Mouse (Mus musculus) forebrain, embryonic 16.5 days (tissue): Measurements from ENCODE around the gene Cct8. TPM values are rescaled to one million over a fixed set of nuclear protein-coding genes. Genes with fewer than 3 reads are reported as not detected.

Experiments used
- ATAC-seq: fragments of 200-750 bp; cut with Nextera tagmentation; 2 replicates; pipeline ENCODE4 v1.8.0; 2017; ENCODE audit warnings: mild to moderate bottlenecking, moderate library complexity
- H3K27ac ChIP-seq: fragments of 300-500 bp; sonication (generic); 2 replicates; pipeline ENCODE4 v1.5.1; 2014; ENCODE audit warnings: low read length, control low read depth
- H3K27me3 ChIP-seq: fragments of 300-500 bp; sonication (generic); replicated peaks from 2 replicates; pipeline ENCODE4 v1.6.1; 2014; ENCODE audit warnings: low read length; ENCODE audit not compliant: control insufficient read depth, insufficient read depth
- H3K36me3 ChIP-seq: fragments of 300-500 bp; sonication (generic); 2 replicates; pipeline ENCODE4 v1.6.1; 2014; ENCODE audit not compliant: control insufficient read depth, insufficient read depth
- H3K4me1 ChIP-seq: fragments of 300-500 bp; sonication (generic); replicated peaks from 2 replicates; pipeline ENCODE4 v1.6.1; 2014; ENCODE audit warnings: low read length; ENCODE audit not compliant: control insufficient read depth, insufficient read depth
- H3K4me2 ChIP-seq: fragments of 300-500 bp; sonication (generic); 2 replicates; pipeline ENCODE4 v1.6.1; 2014; ENCODE audit warnings: mild to moderate bottlenecking, low read length, control low read depth
- H3K4me3 ChIP-seq: fragments of 300-500 bp; sonication (generic); replicated peaks from 2 replicates; pipeline ENCODE4 v1.5.1; 2014; ENCODE audit warnings: mild to moderate bottlenecking, low read length, control low read depth
- H3K9ac ChIP-seq: fragments of 300-500 bp; sonication (generic); replicated peaks from 2 replicates; pipeline ENCODE4 v1.6.1; 2014; ENCODE audit warnings: low read depth, low read length, control low read depth
- H3K9me3 ChIP-seq: fragments of 300-500 bp; sonication (generic); 2 replicates; pipeline ENCODE4 v1.6.1; 2016; ENCODE audit warnings: low read length; ENCODE audit not compliant: control insufficient read depth
- WGBS: fragments of 180-500 bp; shearing (Covaris S2); extraction: QIAGEN DNeasy Blood & Tissue Kit; methylation state at CpG from one replicate; pipeline ENCODE4 v1.1.7; 2014; 5-methylcytosine and 5-hydroxymethylcytosine counted together
- polyA plus RNA-seq: library from polyadenylated mRNA; unstranded; fragments of >200 nt; fragmentation: Nextera tagmentation; extraction: Ambion mirVana; gene quantifications from 2 replicates; pipeline ENCODE4 v1.2.1, GENCODE M21; 2015

Gene Cct8
- polyA plus RNA-seq, 1 experiment from 2014 or later: 450 TPM

GRCm38 (mm10) chr16:87438697-87439096 lies 57.0 kb downstream of the Cct8 start:
- 92% methylated on average over 8 of the region's 8 CpGs for WGBS
- H3K4me2 ChIP-seq: no peak overlapping the region
- no peaks in the 10 kb centered on the region for H3K27me3 ChIP-seq
- H3K4me3 ChIP-seq: no peak overlapping the region
- no peak overlapping the region for H3K27ac ChIP-seq
- ATAC-seq: no peak
- no peak overlapping the region for H3K9ac ChIP-seq
- H3K4me1 ChIP-seq: peaks cover 14% of the 10 kb centered on the region
- H3K9me3 ChIP-seq: no peaks in the 10 kb centered on the region
- H3K36me3 ChIP-seq: no peaks in the 10 kb centered on the region

- Histone ChIP-seq H3K4me1 (peaks cover 16% of the 10 kb centered on the region), H3K9me3 (no peaks in the 10 kb centered on the region), H3K27ac (no peak overlapping the region), H3K9ac (no peak overlapping the region), H3K4me3 (no peak overlapping the region), H3K4me2 (no peak overlapping the region), H3K27me3 (no peaks in the 10 kb centered on the region), H3K36me3 (no peaks in the 10 kb centered on the region)
- no peak for ATAC-seq
- WGBS: 92% methylated on average over 21 of the region's 21 CpGs
Observed at GRCm38 (mm10) chr16:87437096-87437495, 58.6 kb downstream of the Cct8 start.

- Histone ChIP-seq H3K9me3 (no peaks in the 10 kb centered on the region), H3K4me1 (peaks cover 14% of the 10 kb centered on the region), H3K9ac (no peak overlapping the region), H3K36me3 (no peaks in the 10 kb centered on the region), H3K27me3 (no peaks in the 10 kb centered on the region), H3K4me2 (no peak overlapping the region), H3K4me3 (no peak overlapping the region), H3K27ac (no peak overlapping the region)
- 85% methylated on average over 13 of the region's 13 CpGs for WGBS
- no peak for ATAC-seq
Observed at GRCm38 (mm10) chr16:87435411-87436205, 60.1 kb downstream of the Cct8 start.

GRCm38 (mm10) chr16:87434946-87435345 lies 60.7 kb downstream of the Cct8 start:
- Histone ChIP-seq H3K27me3 (no peaks in the 10 kb centered on the region), H3K36me3 (no peaks in the 10 kb centered on the region), H3K9me3 (no peaks in the 10 kb centered on the region), H3K4me1 (peaks cover 14% of the 10 kb centered on the region), H3K4me3 (no peak overlapping the region), H3K9ac (no peak overlapping the region), H3K4me2 (no peak overlapping the region), H3K27ac (no peak overlapping the region)
- 87% methylated on average over 6 of the region's 6 CpGs for WGBS
- ATAC-seq: no peak

- Histone ChIP-seq H3K27me3 (no peaks in the 10 kb centered on the region), H3K4me1 (peaks cover 10% of the 10 kb centered on the region), H3K27ac (no peak overlapping the region), H3K36me3 (no peaks in the 10 kb centered on the region), H3K9ac (no peak overlapping the region), H3K4me3 (no peak overlapping the region), H3K9me3 (no peaks in the 10 kb centered on the region), H3K4me2 (no peak overlapping the region)
- WGBS: 94% methylated on average over 7 of the region's 7 CpGs
- ATAC-seq: no peak
Observed at GRCm38 (mm10) chr16:87434266-87434665, 61.4 kb downstream of the Cct8 start.

Other genes with a start within 250 kb of the Cct8 start
- 13.8 and 17.5 TPM in 2 replicates for gene N6amt1, start 141.7 kb downstream of the Cct8 start, polyA plus RNA-seq
- 31.7 and 33.3 TPM in 2 replicates for gene Ltn1, start 63.3 kb downstream of the Cct8 start, polyA plus RNA-seq
- gene Rwdd2b, start 55.3 kb downstream of the Cct8 start, polyA plus RNA-seq: 11.7 and 14.4 TPM in 2 replicates
- gene Usp16, start 41.2 kb downstream of the Cct8 start, polyA plus RNA-seq: 45.8 and 51.7 TPM in 2 replicates
- 0.13 TPM in 1 of 2 replicates, not detected in the other for gene Map3k7cl, start 57.5 kb upstream of the Cct8 start, polyA plus RNA-seq
- 21.4 TPM in 2 replicates for gene Bach1, start 203.1 kb upstream of the Cct8 start, polyA plus RNA-seq